Mouse (Mus musculus) lung, embryonic 16.5 days (tissue): ENCODE measurements around the gene Slc6a19. TPM values are rescaled to one million over a fixed set of nuclear protein-coding genes. Genes with fewer than 3 reads are reported as not detected.
"Not testable (repeated sequence)": the region's sequence is repeated elsewhere in the genome, so short reads cannot be mapped to it uniquely, and the experiment has no call there.

Experiments used
- ATAC-seq: fragments of 200-750 bp; cut with Nextera tagmentation; 2 replicates; pipeline ENCODE4 v1.8.0; 2017; ENCODE audit warnings: low read depth, mild to moderate bottlenecking, moderate library complexity
- H3K27ac ChIP-seq: fragments of 300-500 bp; sonication (generic); 2 replicates; pipeline ENCODE4 v1.5.1; 2014; ENCODE audit warnings: mild to moderate bottlenecking, control low read depth, low read length
- H3K27me3 ChIP-seq: fragments of 300-500 bp; sonication (generic); 2 replicates; pipeline ENCODE4 v1.6.1; 2014; ENCODE audit warnings: low read depth, low read length, mixed read lengths; ENCODE audit not compliant: control insufficient read depth, insufficient read depth
- H3K36me3 ChIP-seq: fragments of 300-500 bp; sonication (generic); 2 replicates; pipeline ENCODE4 v1.6.1; 2014; ENCODE audit warnings: low read length; ENCODE audit not compliant: control insufficient read depth, insufficient read depth
- H3K4me1 ChIP-seq: fragments of 300-500 bp; sonication (generic); replicated peaks from 2 replicates; pipeline ENCODE4 v1.6.1; 2014; ENCODE audit warnings: low read length, mixed read lengths; ENCODE audit not compliant: control insufficient read depth, insufficient read depth
- H3K4me2 ChIP-seq: fragments of 300-500 bp; sonication (generic); 2 replicates; pipeline ENCODE4 v1.6.1; 2014; ENCODE audit warnings: low read depth, low read length, control low read depth
- H3K4me3 ChIP-seq: fragments of 300-500 bp; sonication (generic); 2 replicates; pipeline ENCODE4 v1.5.1; 2014; ENCODE audit warnings: mild to moderate bottlenecking, low read length, control low read depth
- H3K9ac ChIP-seq: fragments of 300-500 bp; sonication (generic); 2 replicates; pipeline ENCODE4 v1.6.1; 2014; ENCODE audit warnings: low read length, control low read depth
- H3K9me3 ChIP-seq: fragments of 300-500 bp; sonication (generic); 2 replicates; pipeline ENCODE4 v1.6.1; 2016; ENCODE audit warnings: low read length; ENCODE audit not compliant: control insufficient read depth
- WGBS: fragments of 180-500 bp; shearing (Covaris S2); extraction: QIAGEN DNeasy Blood & Tissue Kit; methylation state at CpG from one replicate; pipeline ENCODE4 v1.1.7; 2014; 5-methylcytosine and 5-hydroxymethylcytosine counted together
- polyA plus RNA-seq: library from polyadenylated mRNA; unstranded; fragments of >200 nt; fragmentation: Nextera tagmentation; extraction: Ambion mirVana; gene quantifications from 2 replicates; pipeline ENCODE4 v1.2.1, GENCODE M21; 2015

The Slc6a19 gene
- polyA plus RNA-seq: 0.08 TPM in 1 of 2 replicates, not detected in the other

- H3K4me3 ChIP-seq: no peak within 1 kb of the TSS
- H3K9ac ChIP-seq: no peak within 1 kb of the TSS
- no peaks in the 10 kb centered on the region for H3K27me3 ChIP-seq
- ATAC-seq: no peak
- 85% methylated on average over 7 of the region's 7 CpGs for whole genome bisulfite sequencing
- H3K4me1 ChIP-seq: no peaks in the 10 kb centered on the region
- H3K27ac ChIP-seq: no peak within 1 kb of the TSS
- H3K9me3 ChIP-seq: no peaks in the 10 kb centered on the region
- H3K4me2 ChIP-seq: no peak within 1 kb of the TSS
- H3K36me3 ChIP-seq: no peaks in the 10 kb centered on the region
These were observed at the start of gene Slc6a19 for GRCm38 (mm10) chr13:73704694-73705325. TSS of gene Slc6a19 (minus strand) at chr13:73704865.

GRCm38 (mm10) chr13:73751284-73751683 is 46.6 kb upstream of the Slc6a19 start:
- no peak overlapping the region for H3K9ac ChIP-seq
- no peak overlapping the region for H3K4me2 ChIP-seq
- H3K9me3 ChIP-seq: no peaks in the 10 kb centered on the region
- H3K4me3 ChIP-seq: no peak overlapping the region
- H3K27me3 ChIP-seq: no peaks in the 10 kb centered on the region; the same call in 1 of the 2 replicates
- 82% methylated on average over 3 of the region's 3 CpGs for WGBS
- H3K36me3 ChIP-seq: no peaks in the 10 kb centered on the region
- 0 out of 2 replicates have a peak, but pooled peaks cover 2% of the 10 kb centered on the region for H3K4me1 ChIP-seq
- no peak overlapping the region for H3K27ac ChIP-seq
- no peak for ATAC-seq

DNA sequence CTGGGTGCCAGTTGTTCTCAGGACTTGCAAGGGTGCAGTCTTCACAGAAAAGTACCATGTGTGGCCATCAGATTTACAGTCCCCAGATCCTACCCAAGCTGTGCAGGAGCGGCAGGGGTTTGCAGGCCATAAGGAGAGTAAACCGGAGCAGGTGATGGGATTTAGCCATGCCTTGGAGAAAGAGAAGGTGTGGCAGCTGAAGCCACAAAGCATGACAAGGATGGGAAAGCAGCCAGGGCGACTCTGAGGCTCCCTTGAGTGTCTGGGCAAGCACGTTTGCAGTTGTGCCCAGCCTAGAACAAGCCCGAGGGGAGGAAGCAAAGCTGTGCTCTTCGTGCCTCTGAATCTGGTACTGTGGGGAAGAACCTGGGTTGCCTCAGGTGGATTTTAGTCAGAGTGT is 45.8 kb upstream of the Slc6a19 start:
- Histone ChIP-seq H3K4me2 (no peak overlapping the region), H3K9me3 (no peaks in the 10 kb centered on the region), H3K4me3 (no peak overlapping the region), H3K27ac (no peak overlapping the region), H3K9ac (no peak overlapping the region), H3K36me3 (no peaks in the 10 kb centered on the region), H3K4me1 (0 out of 2 replicates have a peak, but pooled peaks cover 2% of the 10 kb centered on the region), H3K27me3 (no peaks in the 10 kb centered on the region; the same call in 1 of the 2 replicates)
- ATAC-seq: no peak
- WGBS: 60% methylated on average over 6 of the region's 6 CpGs

GRCm38 (mm10) chr13:73748663-73749440 is 44.2 kb upstream of the Slc6a19 start:
- no peak overlapping the region for H3K4me3 ChIP-seq
- WGBS: 41% methylated on average over 15 of the region's 15 CpGs
- H3K27ac ChIP-seq: peak overlapping the region; percentile 18; the same call in 1 of the 2 replicates
- no peak overlapping the region for H3K4me2 ChIP-seq
- no peaks in the 10 kb centered on the region; the same call in 1 of the 2 replicates for H3K27me3 ChIP-seq
- 0 out of 2 replicates have a peak, but pooled peaks cover 2% of the 10 kb centered on the region for H3K4me1 ChIP-seq
- H3K36me3 ChIP-seq: no peaks in the 10 kb centered on the region
- H3K9me3 ChIP-seq: no peaks in the 10 kb centered on the region
- no peak overlapping the region for H3K9ac ChIP-seq
- 0 out of 2 replicates have a peak, but pooled peaks have one; percentile 16 for ATAC-seq

- Histone ChIP-seq H3K9ac (no peak overlapping the region), H3K4me3 (no peak overlapping the region), H3K4me1 (no peaks in the 10 kb centered on the region), H3K36me3 (no peaks in the 10 kb centered on the region), H3K27me3 (no peaks in the 10 kb centered on the region), H3K27ac (no peak overlapping the region), H3K4me2 (no peak overlapping the region), H3K9me3 (no peaks in the 10 kb centered on the region)
- no peak for ATAC-seq
- 64% methylated on average over 3 of the region's 3 CpGs for WGBS
These were observed 39.0 kb upstream of the Slc6a19 start for GRCm38 (mm10) chr13:73743662-73744061.

DNA sequence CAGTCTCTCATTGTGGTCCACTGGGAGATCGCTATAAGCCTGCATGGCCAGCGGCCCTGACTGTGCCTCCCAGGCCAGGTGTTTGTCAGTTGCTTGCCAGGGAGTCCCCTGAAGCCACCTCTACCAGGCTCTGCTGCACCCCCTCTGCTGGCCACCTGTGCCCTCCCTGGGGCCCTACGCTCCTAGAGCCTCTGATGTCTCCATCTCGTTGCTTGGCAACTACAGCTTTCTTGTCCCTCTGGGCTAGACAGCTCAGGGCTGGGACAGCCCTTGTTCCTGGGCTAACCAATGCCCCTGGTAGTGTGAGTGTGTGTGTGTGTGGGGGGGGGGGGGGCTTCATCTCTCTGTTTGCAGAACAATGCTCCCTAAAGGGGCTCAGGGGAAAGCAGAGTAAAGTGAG is 38.3 kb upstream of the Slc6a19 start:
- no peak for ATAC-seq
- no peak overlapping the region for H3K27ac ChIP-seq
- no peaks in the 10 kb centered on the region for H3K9me3 ChIP-seq
- no peaks in the 10 kb centered on the region for H3K4me1 ChIP-seq
- no peaks in the 10 kb centered on the region for H3K36me3 ChIP-seq
- 39% methylated on average over 4 of the region's 4 CpGs for WGBS
- no peaks in the 10 kb centered on the region for H3K27me3 ChIP-seq
- H3K9ac ChIP-seq: no peak overlapping the region
- no peak overlapping the region for H3K4me2 ChIP-seq
- H3K4me3 ChIP-seq: no peak overlapping the region

- not testable (repeated sequence) for H3K36me3 ChIP-seq, H3K27ac ChIP-seq, H3K27me3 ChIP-seq, H3K4me1 ChIP-seq, H3K4me3 ChIP-seq, H3K9ac ChIP-seq, H3K9me3 ChIP-seq, H3K4me2 ChIP-seq, ATAC-seq
- WGBS: 26% methylated on average over 2 of the region's 2 CpGs
These were observed 35.8 kb upstream of the Slc6a19 start for GRCm38 (mm10) chr13:73740399-73740944.

DNA sequence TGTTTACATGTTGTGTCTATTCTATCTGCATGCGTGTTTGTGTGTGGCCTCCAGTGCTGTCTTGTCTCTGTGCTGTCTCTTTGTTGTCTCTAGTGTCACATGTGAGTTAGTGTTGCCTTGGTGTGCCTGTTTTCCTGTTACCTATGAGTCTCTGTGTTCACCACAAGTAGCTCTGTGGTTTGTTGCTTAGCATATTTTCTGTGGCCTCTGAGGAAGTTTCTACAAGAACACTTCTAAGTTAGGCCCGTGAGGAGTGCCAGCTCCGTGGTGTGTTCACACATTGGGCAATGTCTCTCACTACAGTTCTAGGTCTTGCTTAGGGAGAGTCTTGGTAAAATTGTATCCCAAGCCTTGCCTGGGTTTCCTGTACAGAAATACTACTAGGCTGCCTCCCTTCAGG is 32.3 kb upstream of the Slc6a19 start:
- Histone ChIP-seq H3K27ac (no peak overlapping the region), H3K4me1 (peaks cover 3% of the 10 kb centered on the region; the same call in 1 of the 2 replicates), H3K9ac (no peak overlapping the region), H3K27me3 (peaks cover 6% of the 10 kb centered on the region; the same call in 1 of the 2 replicates), H3K4me2 (no peak overlapping the region), H3K36me3 (no peaks in the 10 kb centered on the region), H3K9me3 (no peaks in the 10 kb centered on the region), H3K4me3 (no peak overlapping the region)
- whole genome bisulfite sequencing: 77% methylated on average over 3 of the region's 3 CpGs
- ATAC-seq: no peak

DNA sequence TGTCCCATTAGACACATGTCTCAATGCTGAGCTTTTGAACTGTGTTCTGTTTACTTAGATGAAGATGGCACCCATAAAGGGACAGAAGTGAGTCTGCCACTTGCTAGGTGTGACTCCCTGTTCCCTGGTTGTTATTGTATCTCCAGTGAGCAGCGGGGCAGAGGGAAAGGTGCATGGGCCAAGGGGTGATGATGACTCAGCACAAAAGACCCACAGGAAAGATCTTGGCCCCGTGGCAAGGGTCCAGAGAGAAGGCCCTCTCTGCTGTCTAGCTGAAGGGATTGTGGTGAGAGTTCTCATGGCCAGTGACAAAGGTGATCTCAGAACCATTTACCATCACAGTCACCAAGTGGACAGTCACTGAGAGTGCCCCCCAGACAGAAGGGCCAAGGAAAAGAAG is 31.3 kb upstream of the Slc6a19 start:
- Histone ChIP-seq H3K27me3 (peaks cover 6% of the 10 kb centered on the region; the same call in 1 of the 2 replicates), H3K4me3 (no peak overlapping the region), H3K27ac (no peak overlapping the region), H3K4me2 (no peak overlapping the region), H3K9ac (no peak overlapping the region), H3K36me3 (no peaks in the 10 kb centered on the region), H3K4me1 (peaks cover 3% of the 10 kb centered on the region; the same call in 1 of the 2 replicates), H3K9me3 (no peaks in the 10 kb centered on the region)
- WGBS: 81% methylated on average over 2 of the region's 2 CpGs
- ATAC-seq: no peak
